Mouse (Mus musculus) thymus, adult 2 months (tissue): Measurements from ENCODE around the gene Masp2. TPM values are rescaled to one million over a fixed set of nuclear protein-coding genes. Genes with fewer than 3 reads are reported as not detected.

Source experiments
- DNase-seq: peaks from one replicate; pipeline ENCODE4 v3.0.0; 2021
- H3K27ac ChIP-seq: fragments of 200-500 bp; 2 replicates; pipeline ENCODE4 v1.5.1; 2012; ENCODE audit warnings: low read length, control low read depth; ENCODE audit not compliant: control insufficient read depth, insufficient read depth
- H3K27me3 ChIP-seq: fragments of 200-500 bp; 2 replicates; pipeline ENCODE4 v1.6.1; 2012; ENCODE audit warnings: mild to moderate bottlenecking, low read length, moderate library complexity, mixed read lengths; ENCODE audit not compliant: control insufficient read depth, insufficient read depth
- H3K36me3 ChIP-seq: fragments of 200-500 bp; 2 replicates; pipeline ENCODE4 v1.6.1; 2012; ENCODE audit warnings: mild to moderate bottlenecking, low read length, moderate library complexity; ENCODE audit not compliant: control insufficient read depth, insufficient read depth
- H3K4me1 ChIP-seq: fragments of 200-500 bp; replicated peaks from 2 replicates; pipeline ENCODE4 v1.6.1; 2012; ENCODE audit warnings: low read length; ENCODE audit not compliant: control insufficient read depth, insufficient read depth
- H3K4me3 ChIP-seq: fragments of 200-500 bp; 2 replicates; pipeline ENCODE4 v1.5.1; 2012; ENCODE audit warnings: mild to moderate bottlenecking, low read length, control low read depth, moderate library complexity; ENCODE audit not compliant: control insufficient read depth, insufficient read depth
- CTCF ChIP-seq: fragments of 200-500 bp; IDR thresholded peaks from 2 replicates; pipeline ENCODE4 v1.5.1; 2012; ENCODE audit warnings: mild to moderate bottlenecking, control low read depth, low read length, moderate library complexity, borderline replicate concordance; ENCODE audit not compliant: control insufficient read depth, poor library complexity, insufficient read depth; ENCODE audit errors: extremely low read depth
- POLR2A ChIP-seq: fragments of 200-500 bp; IDR thresholded peaks from 2 replicates; pipeline ENCODE4 v1.6.1; 2012; ENCODE audit warnings: mild to moderate bottlenecking, low read length, control low read depth, moderate library complexity; ENCODE audit not compliant: control insufficient read depth, poor library complexity, insufficient read depth; ENCODE audit errors: extremely low read depth
- WGBS: fragments of 180-500 bp; shearing (Covaris S2); methylation state at CpG from one replicate; pipeline ENCODE4 v1.1.7; 2018; 5-methylcytosine and 5-hydroxymethylcytosine counted together
- polyA plus RNA-seq: library from polyadenylated mRNA; depleted of rRNA; stranded (reverse); fragments of >200 nt; gene quantifications from 2 replicates; pipeline ENCODE4 v1.2.3, GENCODE M21; 2012

The Masp2 gene
- polyA plus RNA-seq, 1 experiment = 3.8 TPM

DNA sequence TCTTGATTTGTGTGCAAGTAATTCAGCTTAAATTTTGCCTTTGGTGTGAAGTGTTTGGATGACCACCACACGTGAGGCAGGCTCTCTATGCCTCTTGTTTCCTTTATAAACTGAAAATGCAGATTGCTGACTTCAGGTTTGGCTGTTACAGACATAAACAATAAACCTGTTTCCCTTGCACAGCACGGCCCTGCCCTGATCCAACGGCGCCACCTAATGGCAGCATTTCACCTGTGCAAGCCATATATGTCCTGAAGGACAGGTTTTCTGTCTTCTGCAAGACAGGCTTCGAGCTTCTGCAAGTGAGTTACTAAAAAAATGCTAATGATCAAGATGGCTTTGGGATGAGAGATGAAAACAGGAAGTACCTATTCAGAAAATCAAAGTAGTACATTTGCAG lies 5.4 kb downstream of the Masp2 start:
- Histone ChIP-seq H3K4me3 (no peak overlapping the region), H3K27ac (no peak overlapping the region), H3K36me3 (no peaks in the 10 kb centered on the region), H3K4me1 (no peaks in the 10 kb centered on the region), H3K27me3 (no peaks in the 10 kb centered on the region)
- TF ChIP-seq POLR2A = no peak
- peak; percentile 57; the same call in 1 of the 2 replicates for TF ChIP-seq CTCF
- WGBS = 15% methylated on average over 5 of the region's 5 CpGs
- DNase-seq = peak; percentile 84

DNA sequence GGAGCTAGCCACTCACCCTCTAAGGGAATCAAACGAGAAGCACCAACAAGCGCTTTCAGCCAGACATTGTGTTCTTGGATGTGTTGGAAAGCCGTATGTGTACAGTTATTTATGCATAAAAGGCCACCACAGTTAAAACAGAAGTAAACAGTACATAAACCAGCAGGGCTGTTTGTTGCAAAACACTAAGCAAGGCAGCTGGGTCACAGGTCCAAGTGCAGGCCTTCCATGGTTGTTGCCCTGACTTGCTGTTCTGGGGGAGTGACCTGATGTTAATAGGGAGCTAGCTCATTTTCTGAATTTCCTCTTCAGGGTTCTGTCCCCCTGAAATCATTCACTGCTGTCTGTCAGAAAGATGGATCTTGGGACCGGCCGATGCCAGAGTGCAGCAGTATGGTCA lies 7.5 kb downstream of the Masp2 start:
- Histone ChIP-seq H3K27ac (no peak overlapping the region), H3K27me3 (no peaks in the 10 kb centered on the region), H3K4me1 (no peaks in the 10 kb centered on the region), H3K36me3 (peaks cover 18% of the 10 kb centered on the region), H3K4me3 (no peak overlapping the region)
- DNase-seq = no peak
- WGBS = 95% methylated on average over 5 of the region's 5 CpGs
- TF ChIP-seq CTCF (no peak), POLR2A (no peak)

DNA sequence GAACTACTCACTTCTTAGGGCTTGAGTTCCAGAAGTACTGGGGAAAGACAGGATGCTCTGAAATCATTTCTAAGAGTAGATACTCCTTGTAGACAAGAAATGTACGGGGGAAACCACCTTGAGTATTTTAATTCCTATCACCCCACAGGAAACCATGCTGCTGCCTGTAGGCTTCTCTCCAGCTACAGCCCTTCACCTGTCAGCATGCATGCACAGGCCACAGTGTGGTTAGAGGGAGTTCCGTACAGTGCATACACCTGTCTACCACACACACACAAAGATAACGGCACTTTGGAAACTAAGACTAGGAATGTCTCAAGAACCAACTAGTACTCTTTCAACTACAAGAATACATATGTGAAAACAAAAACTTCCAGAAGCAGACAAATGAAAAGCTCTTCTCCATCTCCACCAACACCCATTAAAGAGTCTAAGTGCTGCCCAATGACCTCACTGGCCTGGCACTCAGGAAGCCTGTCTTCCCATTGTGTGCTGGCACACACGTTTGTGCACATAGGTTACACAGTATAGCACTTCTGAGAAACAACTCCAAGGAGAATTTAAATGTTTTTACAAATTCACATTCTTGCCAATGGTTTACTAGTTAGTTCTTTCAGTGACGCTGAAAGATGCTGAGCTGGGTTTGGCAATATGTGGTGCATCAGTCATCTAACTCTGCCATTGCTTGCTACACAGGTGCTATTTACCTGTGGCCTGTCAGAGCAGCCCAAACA lies 8.4 kb downstream of the Masp2 start:
- Histone ChIP-seq H3K4me1 (no peaks in the 10 kb centered on the region), H3K27ac (peak overlapping the region; percentile 38; the same call in 1 of the 2 replicates), H3K27me3 (no peaks in the 10 kb centered on the region), H3K4me3 (no peak overlapping the region), H3K36me3 (peaks cover 28% of the 10 kb centered on the region)
- WGBS = 26% methylated on average over 5 of the region's 5 CpGs
- TF ChIP-seq POLR2A (no peak), CTCF (no peak)
- no peak for DNase-seq

DNA sequence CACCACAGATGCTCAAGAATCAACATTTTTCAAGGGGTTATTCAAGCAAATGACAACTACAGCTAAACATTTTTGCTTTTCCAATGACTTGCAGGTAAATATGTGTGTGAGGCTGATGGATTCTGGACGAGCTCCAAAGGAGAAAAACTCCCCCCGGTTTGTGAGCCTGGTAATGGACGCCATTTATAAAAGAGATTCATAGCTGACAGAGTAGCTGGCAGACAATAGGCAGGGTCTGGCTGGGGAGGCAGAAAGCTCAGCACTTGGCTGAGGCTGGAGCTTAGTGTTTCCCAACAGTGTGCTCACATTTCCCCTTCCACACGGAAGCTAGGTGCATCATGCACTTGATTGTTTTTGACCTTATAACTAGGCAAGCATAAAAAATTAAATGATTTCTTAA lies 10.2 kb downstream of the Masp2 start:
- H3K4me3 ChIP-seq = no peak overlapping the region
- DNase-seq = no peak
- peaks cover 45% of the 10 kb centered on the region for H3K36me3 ChIP-seq
- no peaks in the 10 kb centered on the region for H3K4me1 ChIP-seq
- WGBS = 87% methylated on average over 4 of the region's 4 CpGs
- H3K27me3 ChIP-seq = no peaks in the 10 kb centered on the region
- H3K27ac ChIP-seq = no peak overlapping the region
- TF ChIP-seq CTCF = no peak
- no peak for TF ChIP-seq POLR2A

DNA sequence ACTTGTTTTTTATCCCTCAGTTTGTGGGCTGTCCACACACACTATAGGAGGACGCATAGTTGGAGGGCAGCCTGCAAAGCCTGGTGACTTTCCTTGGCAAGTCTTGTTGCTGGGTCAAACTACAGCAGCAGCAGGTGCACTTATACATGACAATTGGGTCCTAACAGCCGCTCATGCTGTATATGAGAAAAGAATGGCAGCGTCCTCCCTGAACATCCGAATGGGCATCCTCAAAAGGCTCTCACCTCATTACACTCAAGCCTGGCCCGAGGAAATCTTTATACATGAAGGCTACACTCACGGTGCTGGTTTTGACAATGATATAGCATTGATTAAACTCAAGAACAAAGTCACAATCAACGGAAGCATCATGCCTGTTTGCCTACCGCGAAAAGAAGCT lies 11.4 kb downstream of the Masp2 start:
- peaks cover 53% of the 10 kb centered on the region for H3K36me3 ChIP-seq
- no peak for DNase-seq
- WGBS = 93% methylated on average over 9 of the region's 9 CpGs

DNA sequence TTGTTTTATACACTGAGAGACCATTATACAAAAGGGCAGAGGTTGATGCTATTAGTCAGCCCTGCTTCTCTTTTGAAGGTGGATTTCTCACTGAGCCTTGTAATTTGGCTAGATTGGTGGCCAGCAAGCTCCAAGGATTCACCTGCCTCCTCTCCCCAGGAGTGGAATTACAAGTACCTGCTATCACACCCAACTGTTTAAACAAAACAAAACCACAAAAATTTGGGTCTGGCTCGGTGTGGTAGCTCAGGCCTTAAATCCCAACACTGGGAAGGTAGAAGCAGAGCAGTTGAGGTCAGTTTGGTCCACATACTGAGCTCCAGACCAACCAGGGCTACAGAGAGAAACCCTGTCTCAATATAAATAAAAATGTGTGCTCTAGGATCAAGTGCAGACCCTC lies 17.5 kb downstream of the Masp2 start:
- TF ChIP-seq POLR2A (no peak), CTCF (no peak)

More for the DNA sequence above, 11.4 kb downstream of the Masp2 start:
- Histone ChIP-seq H3K4me3 (no peak overlapping the region), H3K27ac (no peak overlapping the region), H3K27me3 (no peaks in the 10 kb centered on the region), H3K4me1 (no peaks in the 10 kb centered on the region)
- TF ChIP-seq POLR2A (no peak), CTCF (no peak)

DNA sequence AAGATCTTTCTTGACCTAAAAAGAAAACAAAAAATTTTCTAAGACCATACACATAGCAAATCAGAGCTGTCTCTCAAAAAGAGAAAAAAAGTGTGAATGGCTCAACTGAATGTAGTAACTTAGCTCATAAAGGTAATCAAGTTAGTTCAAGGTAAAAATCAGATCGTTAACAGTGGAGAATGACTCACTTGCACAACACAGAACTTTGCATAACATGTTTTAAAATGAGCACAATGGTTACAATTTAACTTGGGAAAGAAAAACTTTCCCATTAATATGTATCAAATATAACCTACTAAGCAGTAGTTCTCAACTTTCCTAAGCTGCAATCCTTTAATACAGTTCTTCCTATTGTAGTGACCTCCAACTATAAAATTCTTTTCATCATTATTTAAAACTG lies 18.4 kb downstream of the Masp2 start:
- DNase-seq = no peak
- no peaks in the 10 kb centered on the region for H3K27me3 ChIP-seq
- TF ChIP-seq POLR2A (no peak), CTCF (no peak)
- H3K4me1 ChIP-seq = peaks cover 6% of the 10 kb centered on the region
- no peak overlapping the region for H3K27ac ChIP-seq
- H3K36me3 ChIP-seq = peaks cover 87% of the 10 kb centered on the region
- no peak overlapping the region for H3K4me3 ChIP-seq
- 97% methylated on average over 1 of the region's 1 CpGs for WGBS

More for the DNA sequence above, 17.5 kb downstream of the Masp2 start:
- 97% methylated on average over 1 of the region's 1 CpGs for WGBS
- Histone ChIP-seq H3K27me3 (no peaks in the 10 kb centered on the region), H3K4me1 (peaks cover 3% of the 10 kb centered on the region), H3K36me3 (peaks cover 93% of the 10 kb centered on the region), H3K4me3 (no peak overlapping the region), H3K27ac (no peak overlapping the region)
- DNase-seq = no peak
